Mouse (Mus musculus): Measurements from ENCODE around the gene Hist1h3g. TPM values are rescaled to one million over a fixed set of nuclear protein-coding genes. Genes with fewer than 3 reads are reported as not detected.
A peak's percentile ranks its signal among the peaks of the same experiment; 100 is the strongest.
"Not testable (repeated sequence)": the region's sequence is repeated elsewhere in the genome, so short reads cannot be mapped to it uniquely, and the experiment has no call there.

The Hist1h3g gene
- polyA plus RNA-seq, 1 experiment from 2014 or later = 8.2 TPM

DNA sequence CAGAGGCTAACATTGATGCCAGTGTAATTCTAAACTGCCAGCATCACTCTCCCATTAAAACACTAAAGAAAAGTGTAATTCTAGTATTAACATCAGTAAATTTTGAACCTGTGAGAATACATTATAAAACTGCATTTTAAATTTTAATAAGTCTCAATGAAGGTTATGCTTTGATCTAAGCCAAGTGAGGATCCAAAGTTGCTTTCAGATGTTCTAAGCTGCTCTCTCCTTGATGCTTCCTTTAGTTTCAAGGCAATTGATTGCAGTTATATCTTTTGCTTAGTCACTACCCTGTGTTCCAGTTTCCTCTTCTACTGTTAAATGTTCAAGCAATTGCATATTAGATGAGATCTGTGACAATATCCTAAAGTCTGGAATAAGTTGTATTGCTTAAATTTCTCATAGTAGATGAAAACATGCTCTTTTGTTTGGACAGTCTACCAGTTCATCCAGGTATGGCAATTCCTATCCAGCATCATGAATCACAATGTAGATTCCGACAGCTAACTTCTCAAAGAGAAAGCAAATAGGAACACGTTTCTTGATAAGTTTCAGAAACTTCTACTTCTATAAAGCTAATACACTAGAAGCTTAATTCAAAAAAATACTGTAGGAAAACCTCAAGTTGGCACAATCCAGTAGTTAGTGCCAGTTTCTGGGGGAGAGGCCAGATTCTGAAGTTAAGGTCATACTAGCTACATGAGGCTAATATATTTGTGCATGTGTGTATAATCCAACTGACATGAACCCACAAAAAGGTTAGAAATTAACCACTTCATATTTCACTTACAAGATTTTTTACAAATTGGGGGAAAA, 37.2 kb downstream of the Hist1h3g start:
- Histone ChIP-seq H3K4me3 (ENCODE audit: low read length) (peak overlapping the region; percentile 43), H3K27me3 (ENCODE audit: control insufficient read depth, insufficient read depth, low read length) (no peaks in the 10 kb centered on the region), H3K9me3 (ENCODE audit: control insufficient read depth, low read length) (no peaks in the 10 kb centered on the region), H3K4me1 (ENCODE audit: control insufficient read depth, insufficient read depth, low read length) (0 out of 2 replicates have a peak, but pooled peaks cover 6% of the 10 kb centered on the region), H3K4me2 (replicated peaks; ENCODE audit: low read depth, low read length) (peak overlapping the region; percentile 69), H3K9ac (ENCODE audit: low read depth, low read length) (peak overlapping the region; percentile 82), H3K27ac (ENCODE audit: low read depth, low read length) (peak overlapping the region; percentile 92), H3K36me3 (ENCODE audit: control insufficient read depth, insufficient read depth, low read length) (no peaks in the 10 kb centered on the region)
- no peak for ATAC-seq (ENCODE audit: low FRiP score, low TSS enrichment)
- 27% methylated on average over 2 of the region's 2 CpGs for WGBS

DNA sequence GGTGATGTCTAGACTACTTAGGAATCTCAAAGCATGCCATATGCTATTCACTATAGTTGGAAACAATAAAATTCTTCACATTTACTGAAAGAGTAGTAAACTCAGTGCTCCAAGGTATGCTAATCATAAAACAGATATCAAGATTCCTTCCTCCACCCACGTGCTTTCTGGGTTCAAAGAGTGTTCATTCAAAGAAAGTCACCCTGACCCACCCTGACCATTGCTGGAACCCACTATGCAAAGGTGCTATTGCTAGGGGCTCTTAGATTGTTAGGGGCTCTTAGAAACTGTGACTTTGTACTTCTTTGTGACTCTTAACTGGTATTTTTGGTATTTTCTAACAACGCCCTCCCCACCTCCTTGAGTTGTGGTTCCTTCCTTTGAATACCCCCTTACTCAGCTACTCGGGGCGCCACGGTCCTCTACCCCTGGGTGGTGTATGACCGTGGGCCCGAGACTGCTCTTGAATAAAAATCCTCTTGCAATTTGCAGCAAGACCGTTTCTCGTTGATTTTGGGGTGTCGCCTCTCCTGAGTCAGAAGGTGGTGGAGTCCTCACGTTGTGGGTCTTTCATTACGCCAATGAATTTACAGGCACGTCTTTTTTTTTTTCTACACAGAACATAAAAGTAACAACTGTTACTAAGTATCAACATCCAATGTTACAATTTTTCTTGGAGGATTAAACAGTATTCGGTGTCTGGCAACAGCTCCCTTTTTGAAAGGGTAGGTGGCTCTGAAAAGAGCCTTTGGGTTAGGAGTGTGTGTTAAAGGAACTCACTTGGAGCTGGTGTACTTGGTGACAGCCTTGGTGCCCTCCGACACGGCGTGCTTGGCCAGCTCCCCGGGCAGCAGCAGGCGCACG, 38.0 kb downstream of the Hist1h3g start:
- H3K9ac ChIP-seq (ENCODE audit: low read depth, low read length) = peak overlapping the region; percentile 82
- WGBS = 12% methylated on average over 17 of the region's 20 CpGs
- H3K9me3 ChIP-seq (ENCODE audit: control insufficient read depth, low read length); ATAC-seq (ENCODE audit: low FRiP score, low TSS enrichment); H3K4me1 ChIP-seq (ENCODE audit: control insufficient read depth, insufficient read depth, low read length); H3K36me3 ChIP-seq (ENCODE audit: control insufficient read depth, insufficient read depth, low read length); H3K27me3 ChIP-seq (ENCODE audit: control insufficient read depth, insufficient read depth, low read length): not testable (repeated sequence)
- H3K4me2 ChIP-seq (replicated peaks; ENCODE audit: low read depth, low read length) = peak overlapping the region; percentile 69
- H3K4me3 ChIP-seq (ENCODE audit: low read length) = peak overlapping the region; percentile 43
- peak overlapping the region; percentile 92 for H3K27ac ChIP-seq (ENCODE audit: low read depth, low read length)

DNA sequence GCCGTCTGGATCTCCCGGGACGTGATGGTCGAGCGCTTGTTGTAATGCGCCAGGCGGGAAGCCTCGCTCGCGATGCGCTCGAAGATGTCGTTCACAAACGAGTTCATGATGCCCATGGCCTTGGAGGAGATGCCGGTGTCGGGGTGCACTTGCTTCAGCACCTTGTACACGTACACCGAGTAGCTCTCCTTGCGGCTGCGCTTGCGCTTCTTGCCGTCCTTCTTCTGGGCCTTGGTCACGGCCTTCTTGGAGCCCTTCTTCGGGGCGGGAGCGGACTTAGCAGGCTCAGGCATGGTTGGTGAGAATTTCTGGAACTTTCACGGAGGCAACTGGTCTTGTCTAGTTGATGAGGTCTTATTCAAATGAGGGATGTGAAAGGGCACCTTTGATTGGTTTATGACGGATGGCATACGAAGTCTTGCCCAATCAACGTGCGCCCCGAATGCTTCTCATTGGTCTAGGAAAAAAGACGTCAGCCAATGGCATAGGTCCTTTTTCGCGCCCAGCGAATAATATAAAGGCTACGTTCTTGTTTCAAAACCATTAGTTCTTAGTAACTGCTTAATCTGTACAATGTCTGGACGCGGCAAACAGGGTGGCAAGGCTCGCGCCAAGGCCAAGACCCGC, 38.8 kb downstream of the Hist1h3g start, which contains the start of the genes Hist1h2bf and Hist1h2ad:
Gene Hist1h2bf (minus strand): TSS at position 299 of the 627 bp plus-strand sequence.
Gene Hist1h2ad (plus strand): TSS at position 484 of the 627 bp plus-strand sequence.
- Histone ChIP-seq H3K9ac (ENCODE audit: low read depth, low read length) (peak within 1 kb of the TSS; percentile 82), H3K27ac (ENCODE audit: low read depth, low read length) (peak within 1 kb of the TSS; percentile 94), H3K4me3 (ENCODE audit: low read length) (peak within 1 kb of the TSS; percentile 54), H3K4me2 (replicated peaks; ENCODE audit: low read depth, low read length) (peak within 1 kb of the TSS; percentile 69)
- not testable (repeated sequence) for H3K36me3 ChIP-seq (ENCODE audit: control insufficient read depth, insufficient read depth, low read length); H3K27me3 ChIP-seq (ENCODE audit: control insufficient read depth, insufficient read depth, low read length); H3K4me1 ChIP-seq (ENCODE audit: control insufficient read depth, insufficient read depth, low read length); H3K9me3 ChIP-seq (ENCODE audit: control insufficient read depth, low read length)
- WGBS = under 1% methylated on average over 30 of the region's 42 CpGs
- peak; percentile 92 for ATAC-seq (ENCODE audit: low FRiP score, low TSS enrichment)

DNA sequence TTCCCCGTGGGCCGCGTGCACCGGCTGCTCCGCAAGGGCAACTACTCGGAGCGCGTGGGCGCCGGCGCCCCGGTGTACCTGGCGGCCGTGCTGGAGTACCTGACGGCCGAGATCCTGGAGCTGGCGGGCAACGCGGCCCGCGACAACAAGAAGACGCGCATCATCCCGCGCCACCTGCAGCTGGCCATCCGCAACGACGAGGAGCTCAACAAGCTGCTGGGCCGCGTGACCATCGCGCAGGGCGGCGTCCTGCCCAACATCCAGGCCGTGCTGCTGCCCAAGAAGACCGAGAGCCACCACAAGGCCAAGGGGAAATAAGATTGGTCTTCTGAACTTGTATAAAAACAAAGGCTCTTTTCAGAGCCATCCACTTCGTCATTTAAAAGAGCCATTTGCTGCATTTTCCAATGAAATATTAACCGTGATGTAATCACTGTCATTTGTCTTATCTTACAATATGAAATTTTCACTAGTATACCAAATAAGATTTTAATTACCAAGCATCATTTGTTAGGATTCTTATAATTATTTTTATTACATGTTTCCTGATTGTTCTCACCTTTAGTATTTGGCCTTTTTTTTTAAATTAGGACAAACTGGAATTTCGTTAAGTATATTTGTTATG, 39.4 kb downstream of the Hist1h3g start:
- H3K27me3 ChIP-seq (ENCODE audit: control insufficient read depth, insufficient read depth, low read length); H3K9me3 ChIP-seq (ENCODE audit: control insufficient read depth, low read length); H3K36me3 ChIP-seq (ENCODE audit: control insufficient read depth, insufficient read depth, low read length); H3K4me1 ChIP-seq (ENCODE audit: control insufficient read depth, insufficient read depth, low read length); ATAC-seq (ENCODE audit: low FRiP score, low TSS enrichment): not testable (repeated sequence)
- Histone ChIP-seq H3K9ac (ENCODE audit: low read depth, low read length) (peak overlapping the region; percentile 82), H3K27ac (ENCODE audit: low read depth, low read length) (peak overlapping the region; percentile 94), H3K4me2 (replicated peaks; ENCODE audit: low read depth, low read length) (peak overlapping the region; percentile 46), H3K4me3 (ENCODE audit: low read length) (peak overlapping the region; percentile 54)
- 4% methylated on average over 7 of the region's 39 CpGs for WGBS

DNA sequence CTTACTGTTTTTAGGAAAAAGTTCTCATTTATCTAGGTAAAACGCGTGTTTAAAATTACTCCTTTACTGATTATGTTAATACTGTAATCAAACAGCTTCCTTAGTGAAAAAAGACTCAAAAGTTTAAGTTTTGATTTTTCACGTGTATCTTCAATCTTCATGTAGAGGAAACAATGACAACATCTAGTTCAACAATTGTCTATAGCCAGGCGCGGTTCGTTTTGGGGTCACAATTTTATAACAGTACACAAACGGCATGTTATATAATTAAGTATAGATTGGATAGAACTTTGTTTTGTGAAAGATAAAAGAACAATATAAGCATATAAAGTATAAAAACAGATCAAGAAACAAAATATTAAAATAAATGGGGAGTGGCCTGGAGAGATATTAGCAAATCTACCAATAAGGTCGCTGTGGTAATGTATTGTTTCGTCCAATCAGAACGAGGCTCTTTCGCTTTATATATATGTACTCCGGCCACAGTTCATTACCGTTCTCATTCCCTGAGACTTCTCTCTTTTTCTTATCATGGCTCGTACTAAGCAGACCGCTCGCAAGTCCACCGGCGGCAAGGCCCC, 40.1 kb downstream of the Hist1h3g start, which contains the start of gene Hist1h3d:
Gene Hist1h3d (plus strand): TSS at position 493 of the 581 bp plus-strand sequence.
- H3K9ac ChIP-seq (ENCODE audit: low read depth, low read length) = peak within 1 kb of the TSS; percentile 80
- H3K36me3 ChIP-seq (ENCODE audit: control insufficient read depth, insufficient read depth, low read length) = no peaks in the 10 kb centered on the region
- WGBS = under 1% methylated on average over 18 of the region's 18 CpGs
- H3K27me3 ChIP-seq (ENCODE audit: control insufficient read depth, insufficient read depth, low read length) = no peaks in the 10 kb centered on the region
- H3K9me3 ChIP-seq (ENCODE audit: control insufficient read depth, low read length) = no peaks in the 10 kb centered on the region
- H3K4me1 ChIP-seq (ENCODE audit: control insufficient read depth, insufficient read depth, low read length) = 0 out of 2 replicates have a peak, but pooled peaks cover 6% of the 10 kb centered on the region
- peak within 1 kb of the TSS; percentile 54 for H3K4me3 ChIP-seq (ENCODE audit: low read length)
- peak; percentile 66 for ATAC-seq (ENCODE audit: low FRiP score, low TSS enrichment)
- peak within 1 kb of the TSS; percentile 94 for H3K27ac ChIP-seq (ENCODE audit: low read depth, low read length)
- H3K4me2 ChIP-seq (replicated peaks; ENCODE audit: low read depth, low read length) = peak within 1 kb of the TSS; percentile 60

DNA sequence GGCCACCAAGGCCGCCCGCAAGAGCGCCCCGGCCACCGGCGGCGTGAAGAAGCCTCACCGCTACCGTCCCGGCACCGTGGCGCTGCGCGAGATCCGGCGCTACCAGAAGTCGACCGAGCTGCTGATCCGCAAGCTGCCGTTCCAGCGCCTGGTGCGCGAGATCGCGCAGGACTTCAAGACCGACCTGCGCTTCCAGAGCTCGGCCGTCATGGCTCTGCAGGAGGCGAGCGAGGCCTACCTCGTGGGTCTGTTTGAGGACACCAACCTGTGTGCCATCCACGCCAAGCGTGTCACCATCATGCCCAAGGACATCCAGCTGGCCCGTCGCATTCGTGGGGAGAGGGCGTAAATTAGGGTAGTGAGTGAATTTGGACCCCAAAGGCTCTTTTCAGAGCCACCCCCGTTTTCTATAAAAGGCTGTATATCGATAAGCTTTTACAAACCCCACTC, 40.7 kb downstream of the Hist1h3g start:
- ATAC-seq (ENCODE audit: low FRiP score, low TSS enrichment) = not testable (repeated sequence)
- WGBS = 0% methylated on average over 8 of the region's 40 CpGs

DNA sequence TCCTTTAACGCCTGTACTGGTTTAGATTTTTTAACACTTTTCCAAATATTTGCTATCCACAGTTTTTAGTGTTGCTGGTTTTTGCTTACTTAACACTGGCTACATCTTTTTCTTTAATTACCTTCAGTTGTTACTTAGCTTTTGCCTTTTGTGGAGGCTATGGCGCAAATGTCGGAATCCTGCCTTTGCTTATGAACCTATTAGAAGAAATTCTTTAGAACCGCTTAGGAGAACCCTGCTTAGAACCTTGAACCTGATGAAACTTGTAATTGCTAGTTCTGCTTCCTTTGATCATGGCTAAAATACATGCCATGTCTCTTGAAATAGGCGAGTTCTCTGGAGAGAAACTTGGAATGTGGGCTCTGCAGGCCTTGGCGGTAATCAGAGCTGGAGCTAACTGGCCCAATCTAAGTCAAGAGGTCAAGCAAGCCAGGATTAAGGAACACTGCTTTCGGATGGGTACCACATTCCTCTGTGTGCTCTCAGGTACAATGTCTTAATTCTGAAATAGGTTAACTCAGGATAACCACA, 41.2 kb downstream of the Hist1h3g start:
- Histone ChIP-seq H3K27me3 (ENCODE audit: control insufficient read depth, insufficient read depth, low read length) (no peaks in the 10 kb centered on the region), H3K9ac (ENCODE audit: low read depth, low read length) (peak overlapping the region; percentile 80), H3K4me1 (ENCODE audit: control insufficient read depth, insufficient read depth, low read length) (0 out of 2 replicates have a peak, but pooled peaks cover 11% of the 10 kb centered on the region), H3K36me3 (ENCODE audit: control insufficient read depth, insufficient read depth, low read length) (no peaks in the 10 kb centered on the region), H3K9me3 (ENCODE audit: control insufficient read depth, low read length) (no peaks in the 10 kb centered on the region), H3K27ac (ENCODE audit: low read depth, low read length) (peak overlapping the region; percentile 78), H3K4me2 (replicated peaks; ENCODE audit: low read depth, low read length) (peak overlapping the region; percentile 60), H3K4me3 (ENCODE audit: low read length) (peak overlapping the region; percentile 54)
- no peak for ATAC-seq (ENCODE audit: low FRiP score, low TSS enrichment)
- 6% methylated on average over 7 of the region's 7 CpGs for WGBS

More for the DNA sequence above, 40.7 kb downstream of the Hist1h3g start:
- H3K27ac ChIP-seq (ENCODE audit: low read depth, low read length) = peak overlapping the region; percentile 78
- H3K4me3 ChIP-seq (ENCODE audit: low read length) = peak overlapping the region; percentile 54
- H3K4me1 ChIP-seq (ENCODE audit: control insufficient read depth, insufficient read depth, low read length); H3K27me3 ChIP-seq (ENCODE audit: control insufficient read depth, insufficient read depth, low read length); H3K9me3 ChIP-seq (ENCODE audit: control insufficient read depth, low read length); H3K36me3 ChIP-seq (ENCODE audit: control insufficient read depth, insufficient read depth, low read length): not testable (repeated sequence)
- H3K9ac ChIP-seq (ENCODE audit: low read depth, low read length) = peak overlapping the region; percentile 80
- peak overlapping the region; percentile 60 for H3K4me2 ChIP-seq (replicated peaks; ENCODE audit: low read depth, low read length)
